Mouse (Mus musculus): Measurements from ENCODE around the gene Dmpk.

- TF ChIP-seq GATA1 (IDR thresholded peaks at IDR 0.05; ENCODE audit: borderline replicate concordance, low read length) (no peak), FLI1 (IDR thresholded peaks at IDR 0.05; ENCODE audit: low read length) (no peak)
Measured at GRCm38 (mm10) chr7:19050172-19050571, 33.5 kb upstream of the Dmpk start.

All from megakaryocyte, embryonic 14.5 days (primary cell).